Mouse (Mus musculus): Measurements from ENCODE around the gene Il1r2. TPM values are rescaled to one million over a fixed set of nuclear protein-coding genes. Genes with fewer than 3 reads are reported as not detected.

The Il1r2 gene
- polyA plus RNA-seq, 2 experiments: 0.19 to 1.2 TPM

DNA sequence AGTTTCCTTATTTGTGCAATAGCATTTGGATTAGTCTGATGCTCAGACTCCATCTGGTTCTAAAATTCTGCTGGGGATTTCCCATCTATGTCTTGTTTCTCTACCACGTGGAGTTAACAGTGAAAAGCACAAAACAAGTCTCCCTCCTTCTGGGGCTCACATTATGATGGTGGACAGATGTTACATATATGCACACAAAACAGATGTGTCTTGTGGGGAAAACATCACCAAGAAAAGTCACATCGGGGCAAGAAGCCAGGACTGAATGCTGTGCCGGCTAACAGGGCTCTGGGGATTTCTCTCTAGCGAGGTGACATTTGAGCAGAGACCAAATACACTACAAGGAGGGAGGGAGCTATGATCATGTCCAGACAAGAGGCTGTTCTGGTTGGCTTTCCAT lies 32.8 kb downstream of the Il1r2 start:
- no peaks in the 10 kb centered on the region for H3K36me3 ChIP-seq (replicated peaks; ENCODE audit: control insufficient read depth, insufficient read depth, low read depth)
- H3K9ac ChIP-seq (replicated peaks): no peak overlapping the region
- no peak overlapping the region for H3K4me3 ChIP-seq (ENCODE audit: insufficient read depth in 1 of 2, low read depth in 2 of 2, low read length in 2 of 2)
- H3K4me2 ChIP-seq (ENCODE audit: low read depth): no peak overlapping the region
- no peak for TF ChIP-seq EP300 (IDR thresholded peaks at IDR 0.05; ENCODE audit: low read depth)
- no peak for TF ChIP-seq CTCF (IDR thresholded peaks at IDR 0.05; ENCODE audit: low read depth)
- H3K27me3 ChIP-seq (ENCODE audit: control insufficient read depth, insufficient read depth, low read length): no peaks in the 10 kb centered on the region
- no peaks in the 10 kb centered on the region for H3K9me3 ChIP-seq (ENCODE audit: control insufficient read depth, low read length)
- H3K27ac ChIP-seq: no peak overlapping the region
- WGBS (ENCODE audit: insufficient replicate concordance): 60% methylated on average over 4 of the region's 4 CpGs
- ATAC-seq (ENCODE audit: insufficient read depth): no peak
- no peak for DNase-seq (ENCODE audit: low read depth in 3 of 3, low spot score in 3 of 3)
- no peaks in the 10 kb centered on the region for H3K4me1 ChIP-seq (replicated peaks; ENCODE audit: control insufficient read depth in 2 of 2, insufficient read depth in 2 of 2, low read length in 1 of 2)

DNA sequence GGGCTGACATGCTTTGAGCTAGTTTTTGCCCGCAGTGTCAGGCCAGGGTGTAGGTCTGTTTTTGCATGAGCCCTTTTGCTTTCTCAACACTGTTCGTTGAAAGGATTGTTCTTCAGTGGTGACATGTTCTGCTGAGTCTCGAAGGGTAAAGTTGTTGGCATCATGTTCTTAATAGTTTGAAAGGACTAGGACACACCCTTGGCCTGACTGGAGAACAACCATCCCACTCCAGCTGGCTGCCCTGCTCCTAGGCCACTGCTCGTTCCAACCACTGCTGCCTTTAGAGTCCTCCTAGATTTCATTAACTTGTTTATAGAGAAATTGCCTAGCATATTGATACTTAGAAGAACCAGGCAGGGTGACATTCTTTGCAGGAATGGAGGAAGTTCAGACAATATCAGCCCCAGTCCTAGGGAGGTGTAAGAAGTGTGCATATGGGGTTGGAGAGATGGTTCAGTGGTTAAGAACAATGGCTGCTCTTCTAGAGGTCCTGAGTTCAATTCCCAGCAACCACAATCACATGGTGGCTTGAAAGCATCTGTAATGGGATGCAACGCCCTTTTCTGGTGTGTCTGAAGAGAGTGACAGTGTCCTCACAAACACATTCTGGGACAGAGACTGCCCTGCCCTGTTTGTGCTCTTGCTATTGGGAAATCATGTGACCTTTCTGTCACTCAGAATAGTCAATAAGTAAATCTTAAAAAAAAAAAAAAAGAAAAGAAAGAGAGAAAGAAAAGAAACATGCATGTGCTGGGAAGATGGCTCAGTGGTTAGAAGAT lies 34.3 kb downstream of the Il1r2 start:
- 57% methylated on average over 5 of the region's 5 CpGs for WGBS (ENCODE audit: insufficient replicate concordance)
- ATAC-seq (ENCODE audit: insufficient read depth) (no peak), DNase-seq (ENCODE audit: low read depth in 3 of 3, low spot score in 3 of 3) (no peak)
- no peak overlapping the region for H3K4me2 ChIP-seq (ENCODE audit: low read depth)
- H3K27ac ChIP-seq: no peak overlapping the region
- no peak overlapping the region for H3K4me3 ChIP-seq (ENCODE audit: insufficient read depth in 1 of 2, low read depth in 2 of 2, low read length in 2 of 2)
- H3K27me3 ChIP-seq (ENCODE audit: control insufficient read depth, insufficient read depth, low read length): no peaks in the 10 kb centered on the region
- H3K9ac ChIP-seq (replicated peaks): no peak overlapping the region
- no peaks in the 10 kb centered on the region for H3K4me1 ChIP-seq (replicated peaks; ENCODE audit: control insufficient read depth in 2 of 2, insufficient read depth in 2 of 2, low read length in 1 of 2)
- no peak for TF ChIP-seq CTCF (IDR thresholded peaks at IDR 0.05; ENCODE audit: low read depth)
- TF ChIP-seq EP300 (IDR thresholded peaks at IDR 0.05; ENCODE audit: low read depth): no peak
- H3K36me3 ChIP-seq (replicated peaks; ENCODE audit: control insufficient read depth, insufficient read depth, low read depth): no peaks in the 10 kb centered on the region
- H3K9me3 ChIP-seq (ENCODE audit: control insufficient read depth, low read length): no peaks in the 10 kb centered on the region

DNA sequence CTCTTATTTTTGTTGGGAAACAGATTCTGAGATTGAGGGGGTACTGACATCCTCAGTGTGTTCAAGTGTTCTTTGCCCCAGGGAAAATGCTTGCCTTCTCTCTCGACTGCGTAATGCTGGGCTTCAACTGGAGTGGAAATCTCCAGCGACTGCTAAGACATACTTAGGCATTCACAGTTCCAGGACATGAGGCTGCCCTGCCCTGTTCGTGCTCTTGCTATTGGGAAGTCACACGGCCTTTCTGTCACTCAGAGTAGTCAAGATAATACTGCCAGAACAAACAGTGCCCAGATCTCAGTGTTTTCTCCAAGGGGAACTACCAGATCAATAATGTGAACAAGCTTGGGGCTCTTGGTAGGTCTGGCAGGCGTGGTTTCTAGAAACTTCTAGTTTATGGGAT lies 35.9 kb downstream of the Il1r2 start:
- WGBS (ENCODE audit: insufficient replicate concordance): 49% methylated on average over 6 of the region's 6 CpGs
- no peak for TF ChIP-seq CTCF (IDR thresholded peaks at IDR 0.05; ENCODE audit: low read depth)
- TF ChIP-seq EP300 (IDR thresholded peaks at IDR 0.05; ENCODE audit: low read depth): no peak
- ATAC-seq (ENCODE audit: insufficient read depth) (no peak), DNase-seq (ENCODE audit: low read depth in 3 of 3, low spot score in 3 of 3) (no peak)
- Histone ChIP-seq H3K4me1 (replicated peaks; ENCODE audit: control insufficient read depth in 2 of 2, insufficient read depth in 2 of 2, low read length in 1 of 2) (no peaks in the 10 kb centered on the region), H3K4me2 (ENCODE audit: low read depth) (no peak overlapping the region), H3K4me3 (ENCODE audit: insufficient read depth in 1 of 2, low read depth in 2 of 2, low read length in 2 of 2) (no peak overlapping the region), H3K27me3 (ENCODE audit: control insufficient read depth, insufficient read depth, low read length) (no peaks in the 10 kb centered on the region), H3K27ac (no peak overlapping the region), H3K9ac (replicated peaks) (no peak overlapping the region), H3K9me3 (ENCODE audit: control insufficient read depth, low read length) (no peaks in the 10 kb centered on the region), H3K36me3 (replicated peaks; ENCODE audit: control insufficient read depth, insufficient read depth, low read depth) (no peaks in the 10 kb centered on the region)

GRCm38 (mm10) chr1:40115271-40115670 lies 41.4 kb downstream of the Il1r2 start:
- Histone ChIP-seq H3K4me1 (replicated peaks; ENCODE audit: control insufficient read depth in 2 of 2, insufficient read depth in 2 of 2, low read length in 1 of 2) (0 out of 4 replicates have a peak, but pooled peaks cover 0 to 2% of the 10 kb centered on the region in 2 experiments), H3K9me3 (ENCODE audit: control insufficient read depth, low read length) (no peaks in the 10 kb centered on the region), H3K27me3 (ENCODE audit: control insufficient read depth, insufficient read depth, low read length) (no peaks in the 10 kb centered on the region), H3K9ac (replicated peaks) (no peak overlapping the region), H3K4me3 (ENCODE audit: insufficient read depth in 1 of 2, low read depth in 2 of 2, low read length in 2 of 2) (no peak overlapping the region), H3K27ac (no peak overlapping the region), H3K4me2 (ENCODE audit: low read depth) (no peak overlapping the region), H3K36me3 (replicated peaks; ENCODE audit: control insufficient read depth, insufficient read depth, low read depth) (no peaks in the 10 kb centered on the region)
- ATAC-seq (ENCODE audit: insufficient read depth) (no peak), DNase-seq (ENCODE audit: low read depth in 3 of 3, low spot score in 3 of 3) (peak; percentile 30 to 43 (median 30))
- peak; percentile 80 for TF ChIP-seq CTCF (IDR thresholded peaks at IDR 0.05; ENCODE audit: low read depth)
- no peak for TF ChIP-seq EP300 (IDR thresholded peaks at IDR 0.05; ENCODE audit: low read depth)
- WGBS (ENCODE audit: insufficient replicate concordance): 36% methylated on average over 8 of the region's 8 CpGs

GRCm38 (mm10) chr1:40116422-40116821 lies 42.5 kb downstream of the Il1r2 start:
- Histone ChIP-seq H3K4me2 (ENCODE audit: low read depth) (no peak overlapping the region), H3K4me3 (ENCODE audit: insufficient read depth in 1 of 2, low read depth in 2 of 2, low read length in 2 of 2) (no peak overlapping the region), H3K4me1 (replicated peaks; ENCODE audit: control insufficient read depth in 2 of 2, insufficient read depth in 2 of 2, low read length in 1 of 2) (0 out of 4 replicates have a peak, but pooled peaks cover 0 to 2% of the 10 kb centered on the region in 2 experiments), H3K9me3 (ENCODE audit: control insufficient read depth, low read length) (no peaks in the 10 kb centered on the region), H3K9ac (replicated peaks) (no peak overlapping the region), H3K36me3 (replicated peaks; ENCODE audit: control insufficient read depth, insufficient read depth, low read depth) (no peaks in the 10 kb centered on the region), H3K27me3 (ENCODE audit: control insufficient read depth, insufficient read depth, low read length) (no peaks in the 10 kb centered on the region), H3K27ac (no peak overlapping the region)
- no peak for TF ChIP-seq EP300 (IDR thresholded peaks at IDR 0.05; ENCODE audit: low read depth)
- peak; percentile 93 for TF ChIP-seq CTCF (IDR thresholded peaks at IDR 0.05; ENCODE audit: low read depth)
- peak; percentile 48 to 55 (median 55) for DNase-seq (ENCODE audit: low read depth in 3 of 3, low spot score in 3 of 3)
- WGBS (ENCODE audit: insufficient replicate concordance): 5% methylated on average over 7 of the region's 8 CpGs
- peak; percentile 51 for ATAC-seq (ENCODE audit: insufficient read depth)
